ENCODE assay signal across 14 mouse cellular contexts in genomic region chr9:92173318-92173985, GRCm38 (mm10). TPM values are rescaled to one million over a fixed set of nuclear protein-coding genes. Genes with fewer than 3 reads are reported as not detected.
DNase-seq lines count a peak whose midpoint lies in the region; ATAC-seq and TF ChIP-seq lines count a peak whose summit lies in the region.
"Had no signal": no experiment of that assay in that cellular context is flagged by ENCODE, and none has a peak within 500 bp of the region (broad histone marks: within the 10 kb centered on the region; RNA-seq: fewer than 3 reads in every experiment).

No protein-coding gene starts in this region.

- no peaks in the 10 kb centered on the region for H3K9me3 ChIP-seq in MEL (replicated peaks; ENCODE audit: insufficient read depth, low read length)
- H3K9me3 ChIP-seq in embryonic facial prominence, embryonic 13.5 days: no peaks in the 10 kb centered on the region
- no peaks in the 10 kb centered on the region for H3K9me3 ChIP-seq in hindbrain, embryonic 14.5 days (ENCODE audit: control insufficient read depth, low read length)
- H3K9me3 ChIP-seq in midbrain, embryonic 14.5 days (ENCODE audit: control insufficient read depth, low read length): no peaks in the 10 kb centered on the region
- no peaks in the 10 kb centered on the region for H3K9me3 ChIP-seq in kidney, embryonic 14.5 days (ENCODE audit: control insufficient read depth, low read length)
- H3K9me3 ChIP-seq: heart, embryonic 15.5 days; liver, embryonic 12.5 days had no signal

- TF ChIP-seq POLR2A in MEL (IDR thresholded peaks at IDR 0.05; ENCODE audit: control insufficient read depth in 1 of 2, insufficient read depth in 1 of 2, low read depth in 1 of 2, low read length in 2 of 2, poor library complexity in 1 of 2): no peak

- no peak for TF ChIP-seq RAD21 in MEL (IDR thresholded peaks at IDR 0.05; ENCODE audit: low read depth, low read length)

- peaks cover 0 to 1% of the 10 kb centered on the region in 2 experiments; a peak in 2 of 4 replicates for H3K27me3 ChIP-seq in MEL (ENCODE audit: control insufficient read depth in 1 of 2, insufficient read depth in 2 of 2, low read length in 2 of 2)
- H3K27me3 ChIP-seq in embryonic facial prominence, embryonic 13.5 days: no peaks in the 10 kb centered on the region
- H3K27me3 ChIP-seq in hindbrain, embryonic 14.5 days (ENCODE audit: control insufficient read depth, insufficient read depth, low read length): no peaks in the 10 kb centered on the region
- no peaks in the 10 kb centered on the region for H3K27me3 ChIP-seq in midbrain, embryonic 14.5 days (ENCODE audit: control insufficient read depth, insufficient read depth, low read length)
- no peaks in the 10 kb centered on the region for H3K27me3 ChIP-seq in kidney, embryonic 14.5 days (ENCODE audit: control insufficient read depth, insufficient read depth, low read length)
- H3K27me3 ChIP-seq: heart, embryonic 15.5 days; liver, embryonic 12.5 days had no signal

- no peak for DNase-seq in MEL (ENCODE audit: low read depth, low spot score)
- no peak for DNase-seq in hindbrain, embryonic 14.5 days (ENCODE audit: low spot score)
- no peak for DNase-seq in midbrain, embryonic 14.5 days
- no peak for DNase-seq in ovary, postnatal 10 days (ENCODE audit: low spot score)
- no peak for DNase-seq in frontal cortex, postnatal 25 days (ENCODE audit: low spot score in 2 of 2)
- DNase-seq: thymus, adult 2 months had no signal

- H3K4me2 ChIP-seq in embryonic facial prominence, embryonic 13.5 days: no peak overlapping the region
- H3K4me2 ChIP-seq in hindbrain, embryonic 14.5 days (replicated peaks): no peak overlapping the region
- H3K4me2 ChIP-seq in midbrain, embryonic 14.5 days (ENCODE audit: low read length): no peak overlapping the region
- no peak overlapping the region for H3K4me2 ChIP-seq in kidney, embryonic 14.5 days (replicated peaks; ENCODE audit: low read depth, low read length)
- H3K4me2 ChIP-seq: heart, embryonic 15.5 days; liver, embryonic 12.5 days had no signal

- H3K27ac ChIP-seq in MEL (ENCODE audit: control insufficient read depth, low read depth, low read length): no peak overlapping the region
- H3K27ac ChIP-seq in embryonic facial prominence, embryonic 13.5 days: no peak overlapping the region
- H3K27ac ChIP-seq in hindbrain, embryonic 14.5 days: peak overlapping the region; percentile 26
- H3K27ac ChIP-seq in midbrain, embryonic 14.5 days (replicated peaks; ENCODE audit: low read depth, low read length): peak overlapping the region; percentile 61
- no peak overlapping the region for H3K27ac ChIP-seq in kidney, embryonic 14.5 days (ENCODE audit: low read depth, low read length)
- H3K27ac ChIP-seq: heart, embryonic 15.5 days; liver, embryonic 12.5 days had no signal

- H3K4me1 ChIP-seq in MEL (ENCODE audit: control insufficient read depth in 1 of 2, insufficient read depth in 2 of 2, low read length in 2 of 2): no peaks in the 10 kb centered on the region
- no peaks in the 10 kb centered on the region for H3K4me1 ChIP-seq in embryonic facial prominence, embryonic 13.5 days
- H3K4me1 ChIP-seq in hindbrain, embryonic 14.5 days (replicated peaks; ENCODE audit: control insufficient read depth, insufficient read depth, low read length): peaks cover 16% of the 10 kb centered on the region
- H3K4me1 ChIP-seq in midbrain, embryonic 14.5 days (ENCODE audit: control insufficient read depth, insufficient read depth, low read length): peaks cover 22% of the 10 kb centered on the region
- H3K4me1 ChIP-seq in kidney, embryonic 14.5 days (ENCODE audit: control insufficient read depth, insufficient read depth, low read length): no peaks in the 10 kb centered on the region
- H3K4me1 ChIP-seq: heart, embryonic 15.5 days; liver, embryonic 12.5 days had no signal

- TF ChIP-seq EP300 in MEL (IDR thresholded peaks at IDR 0.05; ENCODE audit: low read depth in 1 of 2, low read length in 2 of 2): no peak

- H3K9ac ChIP-seq in MEL (ENCODE audit: control insufficient read depth, low read depth, low read length, poor library complexity, severe bottlenecking): no peak overlapping the region
- H3K9ac ChIP-seq in embryonic facial prominence, embryonic 13.5 days: no peak overlapping the region
- no peak overlapping the region for H3K9ac ChIP-seq in hindbrain, embryonic 14.5 days
- no peak overlapping the region for H3K9ac ChIP-seq in midbrain, embryonic 14.5 days (replicated peaks; ENCODE audit: low read length)
- no peak overlapping the region for H3K9ac ChIP-seq in kidney, embryonic 14.5 days (ENCODE audit: low read depth, low read length)
- H3K9ac ChIP-seq: heart, embryonic 15.5 days; liver, embryonic 12.5 days had no signal

- H3K79me2 ChIP-seq in MEL (ENCODE audit: control insufficient read depth, insufficient read depth, low read length, poor library complexity): no peaks in the 10 kb centered on the region

- H3K36me3 ChIP-seq in MEL (ENCODE audit: control insufficient read depth in 1 of 2, insufficient read depth in 2 of 2, low read length in 2 of 2): no peaks in the 10 kb centered on the region
- no peaks in the 10 kb centered on the region for H3K36me3 ChIP-seq in embryonic facial prominence, embryonic 13.5 days
- no peaks in the 10 kb centered on the region for H3K36me3 ChIP-seq in hindbrain, embryonic 14.5 days (replicated peaks; ENCODE audit: control insufficient read depth, insufficient read depth)
- no peaks in the 10 kb centered on the region for H3K36me3 ChIP-seq in midbrain, embryonic 14.5 days (ENCODE audit: control insufficient read depth, insufficient read depth, low read length)
- H3K36me3 ChIP-seq in kidney, embryonic 14.5 days (ENCODE audit: control insufficient read depth, insufficient read depth, low read length): no peaks in the 10 kb centered on the region
- H3K36me3 ChIP-seq: heart, embryonic 15.5 days; liver, embryonic 12.5 days had no signal

- no peak overlapping the region for H3K4me3 ChIP-seq in MEL (ENCODE audit: control insufficient read depth in 1 of 2, insufficient read depth in 1 of 2, low read depth in 2 of 2, low read length in 2 of 2)
- no peak overlapping the region for H3K4me3 ChIP-seq in embryonic facial prominence, embryonic 13.5 days
- H3K4me3 ChIP-seq in hindbrain, embryonic 14.5 days (replicated peaks; ENCODE audit: low read length): no peak overlapping the region
- no peak overlapping the region for H3K4me3 ChIP-seq in midbrain, embryonic 14.5 days (replicated peaks; ENCODE audit: low read depth, low read length)
- H3K4me3 ChIP-seq in kidney, embryonic 14.5 days (ENCODE audit: low read length): no peak overlapping the region
- H3K4me3 ChIP-seq: heart, embryonic 15.5 days; liver, embryonic 12.5 days had no signal

- peak; percentile 52 for ATAC-seq in embryonic facial prominence, embryonic 13.5 days (ENCODE audit: insufficient number of reproducible peaks, insufficient read depth, low FRiP score, low TSS enrichment, low read depth)
- peak; percentile 53; the same call in 1 of the 2 replicates for ATAC-seq in hindbrain, embryonic 14.5 days (ENCODE audit: low FRiP score)
- ATAC-seq in midbrain, embryonic 14.5 days (ENCODE audit: low FRiP score, low TSS enrichment): peak; percentile 59
- no peak; the same call in 1 of the 2 replicates for ATAC-seq in kidney, embryonic 14.5 days (ENCODE audit: low FRiP score, low TSS enrichment)
- ATAC-seq: liver, embryonic 12.5 days; lung, postnatal 0 days had no signal

- 95% methylated on average over 3 of the region's 3 CpGs for WGBS in embryonic facial prominence, embryonic 13.5 days
- WGBS in hindbrain, embryonic 14.5 days: 93% methylated on average over 3 of the region's 3 CpGs
- 93% methylated on average over 3 of the region's 3 CpGs for WGBS in midbrain, embryonic 14.5 days
- WGBS in kidney, embryonic 14.5 days: 87% methylated on average over 3 of the region's 3 CpGs

- no peak for TF ChIP-seq CTCF in MEL (IDR thresholded peaks at IDR 0.05 in 2 of 3, conservative IDR thresholded peaks at IDR 0.05 in 1 of 3; ENCODE audit: control insufficient read depth in 1 of 3, insufficient read depth in 1 of 3, low read depth in 2 of 3, low read length in 3 of 3, poor library complexity in 1 of 3, severe bottlenecking in 1 of 3)

TF ChIP-seq in MEL, 35 proteins besides CTCF, POLR2A, EP300 and RAD21:
- TF ChIP-seq POLR2AphosphoS5 (IDR thresholded peaks at IDR 0.05; ENCODE audit: borderline replicate concordance, low read depth, low read length): peak; percentile 66; the same call in 1 of the 2 replicates
- TF ChIP-seq RCOR1 (IDR thresholded peaks at IDR 0.05; ENCODE audit: low read depth, low read length): no peak

RNA-seq across cellular contexts. Expression of gene Plscr5, which starts 19.3 kb away (rescaled TPM):
- not detected in 2 replicates for total RNA-seq in MEL (2012; rRNA removed)
- polyA plus RNA-seq in MEL (2012; ENCODE audit: insufficient read depth in 1 of 2, insufficient read length in 2 of 2, low read depth in 1 of 2, low replicate concordance in 2 of 2, missing spikeins in 1 of 2): not detected
- polyA plus RNA-seq in embryonic facial prominence, embryonic 13.5 days (2015; fragmentation: Nextera tagmentation; extraction: Ambion mirVana): not detected in 2 replicates
- polyA plus RNA-seq in hindbrain, embryonic 14.5 days (2014; fragmentation: Nextera tagmentation; extraction: Ambion mirVana): 0.35 and 0.48 TPM in 2 replicates
- polyA plus RNA-seq in midbrain, embryonic 14.5 days (2014; fragmentation: Nextera tagmentation; extraction: Ambion mirVana): 0.36 and 0.47 TPM in 2 replicates
- not detected in 2 replicates for polyA plus RNA-seq in kidney, embryonic 14.5 days (2014; fragmentation: Nextera tagmentation; extraction: Ambion mirVana)
- total RNA-seq: gastrocnemius, postnatal 4 days; left cerebral cortex, adult 18-20 months; monocyte, adult 5-6 weeks had no signal
- polyA plus RNA-seq: heart, embryonic 15.5 days; liver, embryonic 12.5 days; lung, postnatal 0 days had no signal

Comparison
In these comparisons a context has a peak if more than half of its experiments do, and no peak if none do; other contexts are left out.
1. H3K27ac ChIP-seq: peak in hindbrain, embryonic 14.5 days (single experiment) and midbrain, embryonic 14.5 days (single experiment); none in MEL (single experiment), embryonic facial prominence, embryonic 13.5 days (single experiment) and kidney, embryonic 14.5 days (single experiment).